Comparison of ENCODE assay signal across 8 mouse cellular contexts in genomic region chr16:30821911-30822578, GRCm38 (mm10).
DNase-seq lines count a peak whose midpoint lies in the region; ATAC-seq lines count a peak whose summit lies in the region.

No protein-coding gene starts in this region.

- ATAC-seq in CD4-positive, CD25-positive, alpha-beta regulatory T cell, adult 4 months = no peak

- no peaks in the 10 kb centered on the region for H3K36me3 ChIP-seq in limb, embryonic 10.5 days

- DNase-seq in layer of hippocampus, adult 9-11 months = peak; percentile 18
- DNase-seq in layer of hippocampus, adult 9-10 months (ENCODE audit: low spot score) = no peak
- DNase-seq in adrenal gland, adult 8-10 months = peak; percentile 53
- DNase-seq in heart, postnatal 10 days = peak; percentile 53 to 61
- DNase-seq in limb, embryonic 10.5 days (ENCODE audit: low spot score) = no peak
- no peak for DNase-seq in cerebellum, adult 11-12 months
- no peak for DNase-seq in spleen, postnatal 4 days (ENCODE audit: low spot score in 2 of 2)

- no peak overlapping the region for H3K4me3 ChIP-seq in limb, embryonic 10.5 days

- WGBS in limb, embryonic 10.5 days = 67% methylated on average over 13 of the region's 13 CpGs

- intact Hi-C loops in heart, postnatal 10 days (cut with DNase I) = loop anchor here (1.0 to 2.0 kb wide), 3 partner anchors 27 to 219 kb away; no protein-coding TSS in a partner anchor

- no peaks in the 10 kb centered on the region for H3K27me3 ChIP-seq in limb, embryonic 10.5 days (ENCODE audit: low read depth, poor library complexity, severe bottlenecking)

- H3K27ac ChIP-seq in limb, embryonic 10.5 days = peak overlapping the region; percentile 91

- peaks cover 30% of the 10 kb centered on the region for H3K4me1 ChIP-seq in limb, embryonic 10.5 days

- H3K9me3 ChIP-seq in limb, embryonic 10.5 days (replicated peaks) = no peaks in the 10 kb centered on the region

Comparison
In these comparisons a context has a peak if more than half of its experiments do, and no peak if none do; other contexts are left out.
1. DNase-seq: peak in layer of hippocampus, adult 9-11 months (single experiment), adrenal gland, adult 8-10 months (single experiment) and heart, postnatal 10 days (2 of 2); none in layer of hippocampus, adult 9-10 months (single experiment), limb, embryonic 10.5 days (single experiment), cerebellum, adult 11-12 months (single experiment) and spleen, postnatal 4 days (0 of 2).